Mouse (Mus musculus) liver, embryonic 14.5 days (tissue): ENCODE measurements around the gene Il17rd.

ENCODE experiments used
- CTCF ChIP-seq: IDR thresholded peaks from 2 replicates; pipeline ENCODE4 v1.5.1; 2016; ENCODE audit warnings: antibody characterized with exemption, low read depth, control low read depth
- EP300 ChIP-seq: IDR thresholded peaks from 2 replicates; pipeline ENCODE4 v1.6.1; 2016; ENCODE audit warnings: antibody characterized with exemption, low read depth

GRCm38 (mm10) chr14:27063338-27063737 is 24.6 kb downstream of the Il17rd start:
- TF ChIP-seq CTCF (no peak), EP300 (no peak)
